ENCODE assay signal across 7 mouse cellular contexts in genomic region chr11:118793639-118794021, GRCm38 (mm10).
DNase-seq lines count a peak whose midpoint lies in the region; ATAC-seq lines count a peak whose summit lies in the region.

No protein-coding gene starts in this region.

- H3K36me3 ChIP-seq in embryonic facial prominence, embryonic 11.5 days (replicated peaks; ENCODE audit: control insufficient read depth, insufficient read depth, low read depth, low read length), result no peaks in the 10 kb centered on the region
- no peaks in the 10 kb centered on the region for H3K36me3 ChIP-seq in hindbrain, embryonic 10.5 days

- ATAC-seq in embryonic facial prominence, embryonic 11.5 days (replicated peaks; ENCODE audit: insufficient number of reproducible peaks, low FRiP score, low TSS enrichment, low read depth), result peak; percentile 60; the same call in 1 of the 2 replicates

- H3K4me3 ChIP-seq in embryonic facial prominence, embryonic 11.5 days (ENCODE audit: low read depth, low read length), result no peak overlapping the region
- H3K4me3 ChIP-seq in hindbrain, embryonic 10.5 days, result no peak overlapping the region

- 67% methylated on average over 16 of the region's 16 CpGs for WGBS in embryonic facial prominence, embryonic 11.5 days
- 69% methylated on average over 16 of the region's 16 CpGs for WGBS in hindbrain, embryonic 10.5 days

- no peak overlapping the region for H3K4me2 ChIP-seq in embryonic facial prominence, embryonic 11.5 days (ENCODE audit: low read depth, low read length)

- H3K27me3 ChIP-seq in embryonic facial prominence, embryonic 11.5 days (ENCODE audit: control insufficient read depth, insufficient read depth, low read length), result no peaks in the 10 kb centered on the region
- no peaks in the 10 kb centered on the region for H3K27me3 ChIP-seq in hindbrain, embryonic 10.5 days (ENCODE audit: insufficient read depth, poor library complexity, severe bottlenecking)

- intact Hi-C loops in left cerebral cortex, postnatal 10 days (cut with DNase I), result no loop called here
- intact Hi-C loops in heart, postnatal 36 days (cut with DNase I), result no loop called here

- H3K9ac ChIP-seq in embryonic facial prominence, embryonic 11.5 days (replicated peaks; ENCODE audit: low read length), result no peak overlapping the region

- DNase-seq in embryonic facial prominence, embryonic 11.5 days (ENCODE audit: low spot score), result peak; percentile 18
- no peak for DNase-seq in hindbrain, embryonic 10.5 days (ENCODE audit: low spot score)
- DNase-seq in left cerebral cortex, postnatal 10 days (ENCODE audit: extremely low spot score in 1 of 2, low spot score in 2 of 2), result peak; percentile 78
- DNase-seq in right cerebral cortex, postnatal 25 days, result peak; percentile 88
- DNase-seq in spleen, postnatal 4 days (ENCODE audit: low spot score in 2 of 2), result no peak
- DNase-seq in heart, postnatal 36 days, result no peak
- DNase-seq in heart, adult 8-10 months (ENCODE audit: low spot score), result no peak

- H3K27ac ChIP-seq in embryonic facial prominence, embryonic 11.5 days (replicated peaks; ENCODE audit: low read depth, low read length), result no peak overlapping the region
- peak overlapping the region; percentile 85 for H3K27ac ChIP-seq in hindbrain, embryonic 10.5 days

- H3K9me3 ChIP-seq in embryonic facial prominence, embryonic 11.5 days (replicated peaks; ENCODE audit: control insufficient read depth, low read length), result no peaks in the 10 kb centered on the region
- no peaks in the 10 kb centered on the region for H3K9me3 ChIP-seq in hindbrain, embryonic 10.5 days

- H3K4me1 ChIP-seq in embryonic facial prominence, embryonic 11.5 days (ENCODE audit: control insufficient read depth, insufficient read depth, low read length), result no peaks in the 10 kb centered on the region
- H3K4me1 ChIP-seq in hindbrain, embryonic 10.5 days (replicated peaks), result peaks cover 52% of the 10 kb centered on the region

Comparison
In these comparisons a context has a peak if more than half of its experiments do, and no peak if none do; other contexts are left out.
1. DNase-seq: peak in embryonic facial prominence, embryonic 11.5 days (single experiment), left cerebral cortex, postnatal 10 days (2 of 2) and right cerebral cortex, postnatal 25 days (single experiment); none in hindbrain, embryonic 10.5 days (single experiment), spleen, postnatal 4 days (0 of 2), heart, postnatal 36 days (0 of 2) and heart, adult 8-10 months (single experiment).